Mouse (Mus musculus) kidney, adult 2 months (tissue): ENCODE results near the gene Vmn1r200. TPM values are rescaled to one million over a fixed set of nuclear protein-coding genes. Genes with fewer than 3 reads are reported as not detected.
"Not testable (repeated sequence)": the region's sequence is repeated elsewhere in the genome, so short reads cannot be mapped to it uniquely, and the experiment has no call there.

Experiments used
- DNase-seq: peaks from one replicate; pipeline ENCODE4 v3.0.0; 2021
- H3K27ac ChIP-seq: fragments of 200-500 bp; 2 replicates; pipeline ENCODE4 v1.5.1; 2012; ENCODE audit warnings: low read depth, low read length, control low read depth, inconsistent platforms; ENCODE audit not compliant: insufficient read depth
- H3K27me3 ChIP-seq: fragments of 200-500 bp; replicated peaks from 2 replicates; pipeline ENCODE4 v1.6.1; 2012; ENCODE audit warnings: mild to moderate bottlenecking, moderate library complexity, low read length, inconsistent platforms; ENCODE audit not compliant: control insufficient read depth, insufficient read depth
- H3K36me3 ChIP-seq: fragments of 200-500 bp; 2 replicates; pipeline ENCODE4 v1.6.1; 2012; ENCODE audit warnings: mild to moderate bottlenecking, moderate library complexity, low read length, inconsistent platforms; ENCODE audit not compliant: control insufficient read depth, insufficient read depth
- H3K4me1 ChIP-seq: fragments of 200-500 bp; 2 replicates; pipeline ENCODE4 v1.6.1; 2011; ENCODE audit warnings: low read length; ENCODE audit not compliant: control insufficient read depth, insufficient read depth
- H3K4me3 ChIP-seq: fragments of 200-500 bp; 2 replicates; pipeline ENCODE4 v1.5.1; 2011; ENCODE audit warnings: mild to moderate bottlenecking, low read depth, low read length, control low read depth; ENCODE audit not compliant: insufficient read depth
- CTCF ChIP-seq: fragments of 200-500 bp; conservative IDR thresholded peaks from 2 replicates; pipeline ENCODE4 v1.5.1; 2011; ENCODE audit warnings: low read depth, mild to moderate bottlenecking, control low read depth, low read length, moderate library complexity, mixed read lengths; ENCODE audit not compliant: insufficient read depth, insufficient read length
- POLR2A ChIP-seq: fragments of 200-500 bp; IDR thresholded peaks from one replicate; pipeline ENCODE4 v1.6.1; 2011; ENCODE audit warnings: low read depth, low read length, control low read depth
- WGBS: fragments of 180-500 bp; shearing (Covaris S2); methylation state at CpG from one replicate; pipeline ENCODE4 v1.1.7; 2018; 5-methylcytosine and 5-hydroxymethylcytosine counted together
- polyA plus RNA-seq: library from polyadenylated mRNA; depleted of rRNA; stranded (reverse); fragments of >200 nt; gene quantifications from 2 replicates; pipeline ENCODE4 v1.2.3, GENCODE M21; 2012; rRNA removed

Vmn1r200 gene
- polyA plus RNA-seq, result not detected in 2 replicates

GRCm38 (mm10) chr13:22390073-22390472, at the start of gene Vmn1r200:
TSS of gene Vmn1r200 (plus strand) at chr13:22390373.
- WGBS, result 64% methylated on average over 3 of the region's 3 CpGs
- TF ChIP-seq CTCF, result no peak
- no peak for TF ChIP-seq POLR2A
- H3K4me3 ChIP-seq, result no peak within 1 kb of the TSS
- no peaks in the 10 kb centered on the region for H3K27me3 ChIP-seq
- H3K36me3 ChIP-seq, result no peaks in the 10 kb centered on the region
- H3K27ac ChIP-seq, result no peak within 1 kb of the TSS
- DNase-seq, result no peak
- H3K4me1 ChIP-seq, result no peaks in the 10 kb centered on the region

- Histone ChIP-seq H3K4me3 (no peak within 1 kb of the TSS), H3K36me3 (no peaks in the 10 kb centered on the region), H3K27ac (no peak within 1 kb of the TSS), H3K4me1 (no peaks in the 10 kb centered on the region), H3K27me3 (no peaks in the 10 kb centered on the region)
- no peak for DNase-seq
- WGBS, result 37% methylated on average over 1 of the region's 1 CpGs
- no peak for TF ChIP-seq CTCF
- TF ChIP-seq POLR2A, result no peak
Observed at GRCm38 (mm10) chr13:22350064-22350463, 40.1 kb upstream of the Vmn1r200 start, which contains the start of gene Vmn1r198. TSS of gene Vmn1r198 (plus strand) at chr13:22350364.

- WGBS, result 63% methylated on average over 1 of the region's 1 CpGs
- H3K27ac ChIP-seq, result no peak overlapping the region
- H3K4me3 ChIP-seq, result no peak overlapping the region
- DNase-seq, result no peak
- H3K36me3 ChIP-seq, result no peaks in the 10 kb centered on the region
- H3K4me1 ChIP-seq, result no peaks in the 10 kb centered on the region
- TF ChIP-seq CTCF (no peak), POLR2A (no peak)
- no peaks in the 10 kb centered on the region for H3K27me3 ChIP-seq
Observed at GRCm38 (mm10) chr13:22350813-22351212, 39.4 kb upstream of the Vmn1r200 start.

GRCm38 (mm10) chr13:22379518-22379917, 10.7 kb upstream of the Vmn1r200 start, which contains the start of gene Vmn1r199:
TSS of gene Vmn1r199 (plus strand) at chr13:22379818.
- no peaks in the 10 kb centered on the region for H3K27me3 ChIP-seq
- no peak within 1 kb of the TSS for H3K27ac ChIP-seq
- TF ChIP-seq CTCF (no peak), POLR2A (no peak)
- no peaks in the 10 kb centered on the region for H3K36me3 ChIP-seq
- no peaks in the 10 kb centered on the region for H3K4me1 ChIP-seq
- no peak for DNase-seq
- 68% methylated on average over 2 of the region's 2 CpGs for WGBS
- no peak within 1 kb of the TSS for H3K4me3 ChIP-seq

GRCm38 (mm10) chr13:22381128-22381527, 9.0 kb upstream of the Vmn1r200 start:
- H3K27me3 ChIP-seq, H3K4me1 ChIP-seq, DNase-seq, H3K4me3 ChIP-seq, H3K27ac ChIP-seq, H3K36me3 ChIP-seq: not testable (repeated sequence)
- 57% methylated on average over 3 of the region's 3 CpGs for WGBS

- 69% methylated on average over 3 of the region's 3 CpGs for WGBS
- Histone ChIP-seq H3K27me3 (no peaks in the 10 kb centered on the region), H3K36me3 (no peaks in the 10 kb centered on the region), H3K4me1 (no peaks in the 10 kb centered on the region), H3K4me3 (no peak overlapping the region), H3K27ac (no peak overlapping the region)
- no peak for DNase-seq
- TF ChIP-seq POLR2A, result no peak
- TF ChIP-seq CTCF, result no peak
Observed at GRCm38 (mm10) chr13:22383401-22383800, 6.8 kb upstream of the Vmn1r200 start.

- TF ChIP-seq CTCF (no peak), POLR2A (no peak)
- H3K4me1 ChIP-seq, result no peaks in the 10 kb centered on the region
- no peak overlapping the region for H3K4me3 ChIP-seq
- DNase-seq, result no peak
- no peak overlapping the region for H3K27ac ChIP-seq
- 81% methylated on average over 1 of the region's 1 CpGs for WGBS
- H3K27me3 ChIP-seq, result no peaks in the 10 kb centered on the region
- H3K36me3 ChIP-seq, result no peaks in the 10 kb centered on the region
Observed at GRCm38 (mm10) chr13:22387050-22387449, 3.1 kb upstream of the Vmn1r200 start.

- no peaks in the 10 kb centered on the region for H3K4me1 ChIP-seq
- H3K36me3 ChIP-seq, result no peaks in the 10 kb centered on the region
- H3K27ac ChIP-seq, result no peak overlapping the region
- no peak overlapping the region for H3K4me3 ChIP-seq
- WGBS, result 32% methylated on average over 1 of the region's 1 CpGs
- DNase-seq, result no peak
- TF ChIP-seq CTCF (no peak), POLR2A (no peak)
- no peaks in the 10 kb centered on the region for H3K27me3 ChIP-seq
Observed at GRCm38 (mm10) chr13:22402978-22403377, 12.8 kb downstream of the Vmn1r200 start.

Other genes starting within 250 kb of the Vmn1r200 start
- gene Vmn1r191, start 206.4 kb upstream of the Vmn1r200 start, polyA plus RNA-seq, result not detected in 2 replicates
- not detected in 2 replicates for gene Vmn1r192, start 199.2 kb upstream of the Vmn1r200 start, polyA plus RNA-seq
- not detected in 2 replicates for gene Vmn1r193, start 167.2 kb upstream of the Vmn1r200 start, polyA plus RNA-seq
- gene Vmn1r194, start 146.2 kb upstream of the Vmn1r200 start, polyA plus RNA-seq, result not detected in 2 replicates
- gene Vmn1r195, start 119.9 kb upstream of the Vmn1r200 start, polyA plus RNA-seq, result not detected in 2 replicates
- not detected in 2 replicates for gene Vmn1r196, start 100.5 kb upstream of the Vmn1r200 start, polyA plus RNA-seq
- not detected in 2 replicates for gene Vmn1r197, start 65.8 kb upstream of the Vmn1r200 start, polyA plus RNA-seq
- gene Vmn1r198, start 40.0 kb upstream of the Vmn1r200 start, polyA plus RNA-seq, result not detected in 2 replicates
- not detected in 2 replicates for gene Vmn1r199, start 10.6 kb upstream of the Vmn1r200 start, polyA plus RNA-seq
- gene Vmn1r201, start 81.5 kb downstream of the Vmn1r200 start, polyA plus RNA-seq, result not detected in 2 replicates
- not detected in 2 replicates for gene Vmn1r202, start 115.0 kb downstream of the Vmn1r200 start, polyA plus RNA-seq
- gene Vmn1r203, start 127.7 kb downstream of the Vmn1r200 start, polyA plus RNA-seq, result not detected in 2 replicates
- not detected in 2 replicates for gene Vmn1r204, start 162.8 kb downstream of the Vmn1r200 start, polyA plus RNA-seq
- not detected in 2 replicates for gene Vmn1r205, start 202.6 kb downstream of the Vmn1r200 start, polyA plus RNA-seq
- not detected in 2 replicates for gene Vmn1r206, start 233.9 kb downstream of the Vmn1r200 start, polyA plus RNA-seq